Mouse (Mus musculus): ENCODE results near the gene Bcl2. TPM values are rescaled to one million over a fixed set of nuclear protein-coding genes. Genes with fewer than 3 reads are reported as not detected.
A peak's percentile ranks its signal among the peaks of the same experiment; 100 is the strongest.

Gene Bcl2
- 1.4 and 1.6 TPM in 2 replicates for polyA plus RNA-seq (2012)

DNA sequence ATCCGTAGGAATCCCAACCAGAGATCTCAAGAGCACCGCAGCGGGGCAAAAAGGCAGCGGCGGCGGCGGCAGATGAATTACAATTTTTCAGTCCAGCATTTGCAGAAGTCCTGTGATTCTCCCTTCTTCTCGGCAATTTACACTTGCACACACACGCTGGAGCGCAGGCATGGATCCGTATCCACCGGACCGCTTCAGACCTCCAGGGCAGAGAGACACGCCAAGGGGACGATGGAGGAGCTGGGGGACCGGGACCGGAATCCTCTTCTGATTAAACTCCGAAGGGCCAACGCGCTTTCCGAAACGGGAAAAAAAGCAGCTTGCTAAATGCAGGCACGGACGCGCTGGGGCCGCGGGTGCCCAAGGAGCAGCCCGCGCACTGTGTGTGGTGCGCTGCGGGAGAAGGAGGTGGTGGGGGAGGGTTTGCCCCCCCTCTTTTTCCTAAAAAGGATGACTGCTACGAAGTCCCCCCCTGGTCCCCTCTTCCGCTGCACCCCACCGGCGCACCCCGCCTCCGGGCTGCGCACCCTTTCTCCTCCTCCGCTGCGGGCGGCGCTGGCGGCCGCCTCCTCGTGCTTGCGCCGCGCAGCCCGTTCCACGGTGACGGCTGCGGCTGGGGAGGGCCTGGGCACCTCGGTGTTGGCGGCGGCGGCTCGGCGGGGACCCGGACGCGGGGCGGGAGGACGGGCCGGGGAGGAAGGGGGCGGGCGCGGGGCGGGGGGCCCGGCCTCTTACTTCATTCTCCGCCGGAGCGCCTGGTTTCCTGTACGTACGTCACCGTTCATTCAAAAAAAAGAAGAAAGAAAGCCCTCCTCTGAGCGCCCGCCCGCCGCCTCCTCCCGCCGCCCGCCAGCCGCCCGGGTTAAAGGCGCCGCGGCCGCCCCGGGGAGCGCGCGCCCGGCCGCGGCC lies at the start of gene Bcl2:
Gene Bcl2, minus strand, starts transcription at position 654 of the 909 bp plus-strand sequence.
- no peak for TF ChIP-seq GATA1 (IDR thresholded peaks at IDR 0.05; ENCODE audit: low read length)

GRCm38 (mm10) chr1:106760750-106761149 lies 46.7 kb upstream of the Bcl2 start:
- TF ChIP-seq GATA1 (IDR thresholded peaks at IDR 0.05; ENCODE audit: low read length), result no peak

DNA sequence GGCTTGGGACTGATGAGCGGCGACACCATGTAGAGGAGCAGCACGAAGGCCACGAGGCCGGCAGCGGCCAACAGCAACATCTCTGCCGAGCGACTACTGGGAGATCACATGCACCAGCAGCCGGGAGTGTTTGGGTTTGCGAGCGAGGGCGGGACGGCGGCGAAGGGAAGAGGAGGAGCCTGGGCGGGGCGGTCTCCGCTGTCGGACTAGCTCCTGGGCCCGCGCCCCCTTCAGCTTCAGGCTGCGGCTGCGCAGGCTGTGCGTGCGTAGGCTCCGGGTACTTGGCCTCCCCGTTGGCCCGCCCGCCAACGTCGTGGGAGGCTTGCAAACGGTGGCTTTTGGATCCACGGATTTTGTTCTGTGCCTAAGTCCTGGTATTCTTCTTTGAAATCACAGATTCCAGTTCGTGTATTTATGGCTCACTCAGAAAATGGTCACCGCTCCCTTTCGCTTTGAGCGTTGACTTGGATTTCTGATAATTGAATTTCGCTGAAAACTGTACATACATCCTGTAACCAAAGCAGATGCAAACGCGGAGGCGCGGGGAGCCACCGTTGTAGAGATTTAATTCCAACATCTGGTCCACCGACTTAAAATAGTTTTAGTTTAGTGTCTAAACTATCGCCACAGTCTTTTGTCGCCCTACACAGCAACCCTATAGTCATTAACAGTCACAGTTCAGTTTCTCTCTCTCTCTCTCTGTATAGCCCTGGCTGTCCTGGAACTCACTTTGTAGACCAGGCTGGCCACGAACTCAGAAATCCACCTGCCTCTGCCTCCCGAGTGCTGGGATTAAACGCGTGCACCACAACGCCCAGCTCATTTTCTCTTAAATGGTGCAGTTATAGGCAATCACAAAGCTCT lies 45.7 kb upstream of the Bcl2 start, which contains the start of gene Kdsr:
Gene Kdsr, minus strand, starts transcription at position 156 of the 864 bp plus-strand sequence.
- TF ChIP-seq GATA1 (IDR thresholded peaks at IDR 0.05; ENCODE audit: low read length), result no peak

GRCm38 (mm10) chr1:106758734-106759571 lies 44.9 kb upstream of the Bcl2 start:
- no peak for TF ChIP-seq GATA1 (IDR thresholded peaks at IDR 0.05; ENCODE audit: low read length)

DNA sequence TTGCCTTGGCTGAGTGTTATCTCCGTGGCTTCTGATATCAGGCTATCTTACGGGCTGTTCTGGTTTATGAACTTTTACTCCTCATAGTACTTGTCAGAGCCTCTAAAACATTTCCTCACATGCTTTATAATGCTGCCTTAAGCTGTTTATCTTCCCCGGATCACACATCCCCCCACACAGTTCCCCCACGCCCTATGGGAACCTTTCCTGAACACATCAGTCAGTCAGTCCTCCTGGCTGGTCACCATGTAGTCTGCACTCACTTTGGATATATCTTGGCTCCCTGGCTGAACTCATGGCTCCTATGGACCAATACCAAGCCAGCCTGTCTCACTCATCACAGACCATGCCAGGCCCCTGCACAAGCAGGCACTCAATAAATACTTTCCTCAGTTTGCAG lies 42.6 kb upstream of the Bcl2 start:
- peak; percentile 11 for TF ChIP-seq GATA1 (IDR thresholded peaks at IDR 0.05; ENCODE audit: low read length)

GRCm38 (mm10) chr1:106752013-106752412 lies 37.9 kb upstream of the Bcl2 start:
- no peak for TF ChIP-seq GATA1 (IDR thresholded peaks at IDR 0.05; ENCODE audit: low read length)

DNA sequence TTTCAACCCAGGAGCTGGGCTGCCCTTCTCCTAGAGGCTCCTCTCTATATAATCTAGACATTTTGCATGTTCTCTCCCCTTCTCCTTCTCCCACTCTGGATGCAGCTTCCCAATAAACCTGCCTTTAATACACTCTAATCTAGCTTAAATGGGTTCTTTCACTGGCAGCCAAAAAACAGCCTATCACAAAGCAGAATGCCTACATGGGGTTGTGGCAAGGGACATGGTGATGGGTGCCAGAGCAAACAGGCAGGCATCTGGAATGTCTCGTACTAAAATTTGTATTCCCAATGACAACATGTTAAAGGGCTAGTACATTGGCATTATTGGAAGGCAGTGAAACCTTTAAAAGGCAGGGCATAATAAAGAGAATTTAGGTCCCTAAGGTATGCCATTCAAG lies 36.6 kb upstream of the Bcl2 start:
- TF ChIP-seq GATA1 (IDR thresholded peaks at IDR 0.05; ENCODE audit: low read length), result no peak

DNA sequence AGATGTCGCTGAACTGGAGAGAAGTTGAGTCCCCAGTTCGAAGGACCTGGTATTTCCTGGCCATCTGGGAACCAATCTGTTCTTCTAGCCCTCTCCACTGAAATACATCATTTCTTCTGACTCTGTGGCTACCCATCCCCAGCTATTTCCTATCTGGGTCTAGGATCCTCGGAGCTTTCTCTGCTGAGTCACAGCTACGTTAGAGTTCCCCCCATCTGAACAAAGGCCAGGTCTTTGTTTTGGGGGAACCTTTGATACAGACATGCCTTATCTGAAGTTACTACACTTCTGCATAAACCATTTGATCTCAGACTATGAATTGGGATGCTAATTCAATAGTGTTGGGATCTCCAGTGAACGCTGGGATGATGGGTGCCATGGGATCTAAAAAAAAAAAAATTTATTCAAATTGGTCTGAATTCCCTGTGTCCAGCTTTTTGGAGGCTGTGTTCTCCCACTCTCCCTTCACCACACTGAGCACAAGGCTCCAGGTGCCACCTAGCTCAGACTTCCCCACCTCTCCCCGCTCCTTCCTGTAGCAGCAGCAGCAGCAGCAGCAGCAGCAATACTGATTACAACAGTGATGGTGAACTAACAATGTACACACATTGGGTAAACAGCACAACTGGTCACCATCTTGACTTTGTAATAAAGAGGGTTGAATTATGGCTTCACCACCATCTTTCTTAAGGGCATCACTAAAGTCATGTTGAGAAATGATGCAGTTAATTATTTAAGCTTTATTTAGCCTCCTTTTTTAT lies 34.7 kb upstream of the Bcl2 start:
- no peak for TF ChIP-seq GATA1 (IDR thresholded peaks at IDR 0.05; ENCODE audit: low read length)

- no peak for TF ChIP-seq GATA1 (IDR thresholded peaks at IDR 0.05; ENCODE audit: low read length)
Measured at GRCm38 (mm10) chr1:106742980-106743379, 28.9 kb upstream of the Bcl2 start.

DNA sequence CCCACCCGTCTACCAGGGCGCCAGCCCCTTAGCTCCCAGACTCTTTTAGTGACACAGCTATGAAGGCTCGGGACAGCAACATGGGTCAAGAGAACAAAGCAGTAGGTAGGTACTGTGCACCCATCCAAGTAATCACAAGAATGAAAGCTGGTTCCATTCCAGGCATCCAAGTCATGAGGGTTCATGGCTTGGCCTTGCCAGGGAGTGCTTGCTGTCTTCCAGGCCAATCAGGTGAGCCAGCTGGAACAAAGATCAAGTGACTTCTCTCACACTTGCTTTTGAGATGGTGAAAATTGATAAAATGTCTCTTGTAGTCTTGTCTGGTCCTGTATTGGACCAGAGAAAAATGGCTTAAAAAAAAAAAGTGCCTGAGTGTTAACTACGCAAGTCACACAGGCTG lies 26.7 kb upstream of the Bcl2 start:
- TF ChIP-seq GATA1 (IDR thresholded peaks at IDR 0.05; ENCODE audit: low read length), result no peak

DNA sequence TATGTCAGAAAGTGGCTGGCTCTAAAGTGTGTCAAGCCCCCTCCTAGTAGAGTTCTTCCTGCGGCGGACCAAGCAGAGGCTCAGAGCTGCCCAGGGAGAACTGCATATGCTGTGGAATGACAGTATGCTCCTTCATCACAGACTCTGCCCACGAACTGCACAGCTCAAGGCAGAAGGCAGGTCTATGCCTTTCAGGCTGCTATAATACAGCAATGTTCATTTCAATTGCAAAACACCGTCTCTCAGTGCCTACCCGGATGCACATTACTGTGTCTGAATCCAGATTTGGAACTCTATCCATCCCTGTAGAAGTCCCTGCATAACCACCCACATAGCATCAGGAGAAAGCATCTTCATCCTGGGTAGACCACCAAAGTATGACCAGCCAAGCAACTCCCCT lies 25.7 kb upstream of the Bcl2 start:
- no peak for TF ChIP-seq GATA1 (IDR thresholded peaks at IDR 0.05; ENCODE audit: low read length)

DNA sequence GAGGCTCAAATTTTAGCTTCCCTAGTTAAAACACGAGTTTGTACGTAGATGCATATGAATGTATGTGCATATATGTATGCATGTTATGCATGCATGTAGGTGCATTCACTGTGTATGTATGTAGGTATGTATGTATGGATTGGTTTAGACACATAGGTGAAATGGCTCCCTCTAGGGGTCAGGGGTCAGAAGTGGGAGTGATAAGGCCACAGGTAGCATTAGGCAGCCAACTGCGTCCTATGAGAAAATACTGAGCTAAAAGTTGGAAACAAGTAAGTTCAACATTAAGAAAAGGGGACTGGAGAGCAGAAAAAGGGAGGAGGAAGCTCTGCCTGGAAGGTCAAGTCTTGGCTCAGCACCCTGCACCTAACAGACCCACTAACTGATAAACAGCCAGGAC lies 24.0 kb upstream of the Bcl2 start:
- TF ChIP-seq GATA1 (IDR thresholded peaks at IDR 0.05; ENCODE audit: low read length), result no peak

DNA sequence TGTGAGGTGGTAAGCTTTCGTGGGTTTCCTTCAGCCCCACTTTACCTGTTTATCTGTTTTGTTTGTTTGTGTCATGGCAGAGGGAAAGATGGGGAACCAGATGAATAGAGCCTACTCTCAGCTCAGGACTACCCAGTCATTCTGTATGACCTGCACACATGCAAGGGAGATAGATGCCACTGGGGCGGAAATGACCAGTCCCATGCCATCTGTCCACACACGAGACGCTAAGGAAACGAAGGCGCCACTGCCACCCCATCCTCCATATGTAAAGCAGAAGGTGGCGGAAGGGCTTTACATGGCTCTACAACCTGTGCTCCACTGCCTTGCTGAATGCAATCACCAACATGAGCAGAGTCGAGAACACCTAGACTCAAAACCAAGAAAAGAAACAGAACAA lies 22.1 kb upstream of the Bcl2 start:
- no peak for TF ChIP-seq GATA1 (IDR thresholded peaks at IDR 0.05; ENCODE audit: low read length)

DNA sequence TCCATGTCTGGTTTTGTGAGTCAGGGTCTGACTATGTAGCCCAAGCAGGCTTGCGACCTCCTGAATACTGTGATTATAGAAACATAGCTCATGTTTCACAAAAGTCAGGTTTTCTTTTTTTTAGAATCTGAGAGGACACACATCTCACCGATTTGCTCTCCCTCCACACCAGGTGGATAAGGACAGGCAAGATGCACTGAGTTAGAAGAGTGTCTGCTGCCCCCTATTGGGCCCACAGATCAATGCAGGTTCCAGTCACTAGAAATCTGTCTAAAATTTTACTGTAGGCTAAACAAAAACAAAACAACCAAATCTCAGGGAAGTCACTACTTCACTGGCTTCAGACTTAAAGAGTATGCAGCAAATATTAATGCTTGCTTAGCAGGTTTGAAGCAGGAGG lies 21.5 kb upstream of the Bcl2 start:
- TF ChIP-seq GATA1 (IDR thresholded peaks at IDR 0.05; ENCODE audit: low read length), result no peak

GRCm38 (mm10) chr1:106722061-106722460 lies 8.0 kb upstream of the Bcl2 start:
- TF ChIP-seq GATA1 (IDR thresholded peaks at IDR 0.05; ENCODE audit: low read length), result no peak
